Mouse (Mus musculus): ENCODE measurements around the gene Adora2a. TPM values are rescaled to one million over a fixed set of nuclear protein-coding genes. Genes with fewer than 3 reads are reported as not detected.

The Adora2a gene
- total and polyA plus RNA-seq, 3 experiments = 0.04 TPM; not detected in 2

GRCm38 (mm10) chr10:75345265-75345664, 28.6 kb downstream of the Adora2a start:
- Histone ChIP-seq H3K9ac (ENCODE audit: control insufficient read depth, low read depth, low read length, poor library complexity, severe bottlenecking) (no peak overlapping the region), H3K4me1 (ENCODE audit: control insufficient read depth in 1 of 2, insufficient read depth in 2 of 2, low read length in 2 of 2) (no peaks in the 10 kb centered on the region)

GRCm38 (mm10) chr10:75350564-75350963, 33.9 kb downstream of the Adora2a start:
- H3K4me1 ChIP-seq (ENCODE audit: control insufficient read depth in 1 of 2, insufficient read depth in 2 of 2, low read length in 2 of 2) = no peaks in the 10 kb centered on the region
- H3K36me3 ChIP-seq (ENCODE audit: control insufficient read depth in 1 of 2, insufficient read depth in 2 of 2, low read length in 2 of 2) = no peaks in the 10 kb centered on the region
- no peak overlapping the region for H3K27ac ChIP-seq (ENCODE audit: control insufficient read depth, low read depth, low read length)
- no peaks in the 10 kb centered on the region for H3K79me2 ChIP-seq (ENCODE audit: control insufficient read depth, insufficient read depth, low read length, poor library complexity)
- no peaks in the 10 kb centered on the region for H3K9me3 ChIP-seq (replicated peaks; ENCODE audit: insufficient read depth, low read length)
- peaks cover 0 to 5% of the 10 kb centered on the region in 2 experiments; a peak in 2 of 4 replicates for H3K27me3 ChIP-seq (ENCODE audit: control insufficient read depth in 1 of 2, insufficient read depth in 2 of 2, low read length in 2 of 2)
- no peak overlapping the region for H3K9ac ChIP-seq (ENCODE audit: control insufficient read depth, low read depth, low read length, poor library complexity, severe bottlenecking)
- H3K4me3 ChIP-seq (ENCODE audit: control insufficient read depth in 1 of 2, insufficient read depth in 1 of 2, low read depth in 2 of 2, low read length in 2 of 2) = no peak overlapping the region
- TF ChIP-seq TBP (IDR thresholded peaks at IDR 0.05; ENCODE audit: low read depth, low read length) (no peak), SIN3A (IDR thresholded peaks at IDR 0.05; ENCODE audit: low read length) (no peak), ELF1 (IDR thresholded peaks at IDR 0.05; ENCODE audit: low read depth, low read length) (no peak), MYC (IDR thresholded peaks at IDR 0.05; ENCODE audit: low read depth, low read length) (no peak)
- DNase-seq (ENCODE audit: low read depth, low spot score) = no peak

More at GRCm38 (mm10) chr10:75345265-75345664, 28.6 kb downstream of the Adora2a start:
- H3K79me2 ChIP-seq (ENCODE audit: control insufficient read depth, insufficient read depth, low read length, poor library complexity) = no peaks in the 10 kb centered on the region
- H3K27me3 ChIP-seq (ENCODE audit: control insufficient read depth in 1 of 2, insufficient read depth in 2 of 2, low read length in 2 of 2) = peaks cover 0 to 3% of the 10 kb centered on the region in 2 experiments; a peak in 2 of 4 replicates
- TF ChIP-seq POLR2AphosphoS2 (IDR thresholded peaks at IDR 0.05; ENCODE audit: low read length) (no peak), CHD1 (IDR thresholded peaks at IDR 0.05; ENCODE audit: low read depth, low read length) (no peak), SMC3 (IDR thresholded peaks at IDR 0.05; ENCODE audit: low read depth, low read length) (no peak), USF1 (IDR thresholded peaks at IDR 0.05; ENCODE audit: low read depth, low read length) (no peak), MYB (IDR thresholded peaks at IDR 0.05; ENCODE audit: low read depth, low read length) (no peak), GABPA (IDR thresholded peaks at IDR 0.05; ENCODE audit: low read depth, low read length) (no peak), NRF1 (IDR thresholded peaks at IDR 0.05; ENCODE audit: insufficient read depth, low read depth, low read length, poor library complexity, severe bottlenecking) (no peak), ETS1 (IDR thresholded peaks at IDR 0.05; ENCODE audit: low read depth, low read length) (no peak), EP300 (IDR thresholded peaks at IDR 0.05; ENCODE audit: low read depth in 1 of 2, low read length in 2 of 2) (no peak), POLR2A (IDR thresholded peaks at IDR 0.05; ENCODE audit: control insufficient read depth in 1 of 2, insufficient read depth in 1 of 2, low read depth in 1 of 2, low read length in 2 of 2, poor library complexity in 1 of 2) (no peak), RAD21 (IDR thresholded peaks at IDR 0.05; ENCODE audit: low read depth, low read length) (no peak), SIN3A (IDR thresholded peaks at IDR 0.05; ENCODE audit: low read length) (no peak), HCFC1 (IDR thresholded peaks at IDR 0.05; ENCODE audit: low read depth, low read length) (no peak)
- H3K27ac ChIP-seq (ENCODE audit: control insufficient read depth, low read depth, low read length) = no peak overlapping the region
- H3K9me3 ChIP-seq (replicated peaks; ENCODE audit: insufficient read depth, low read length) = no peaks in the 10 kb centered on the region
- H3K36me3 ChIP-seq (ENCODE audit: control insufficient read depth in 1 of 2, insufficient read depth in 2 of 2, low read length in 2 of 2) = no peaks in the 10 kb centered on the region
- H3K4me3 ChIP-seq (ENCODE audit: control insufficient read depth in 1 of 2, insufficient read depth in 1 of 2, low read depth in 2 of 2, low read length in 2 of 2) = no peak overlapping the region
- DNase-seq (ENCODE audit: low read depth, low spot score) = no peak
